Mouse (Mus musculus): Measurements from ENCODE around the gene Gm7073.

GRCm38 (mm10) chrX:60405681-60406080 is 133.4 kb downstream of the Gm7073 start:
- TF ChIP-seq CTCF (IDR thresholded peaks at IDR 0.05; ENCODE audit: insufficient read depth, low read length) (no peak), POLR2A (IDR thresholded peaks at IDR 0.05; ENCODE audit: borderline replicate concordance, extremely low read depth, low read depth, low read length) (no peak)

Measured in lung, adult 2 months (tissue).